Mouse (Mus musculus) liver, embryonic 14.5 days (tissue): ENCODE data around the gene Cenps. TPM values are rescaled to one million over a fixed set of nuclear protein-coding genes. Genes with fewer than 3 reads are reported as not detected.

Source experiments
- ATAC-seq: fragments of 200-750 bp; cut with Nextera tagmentation; 2 replicates; pipeline ENCODE4 v1.8.0; 2017; ENCODE audit warnings: moderate number of reproducible peaks, mild to moderate bottlenecking, moderate library complexity; ENCODE audit not compliant: insufficient read depth
- DNase-seq, 3 experiments: peaks; one replicate each; pipeline ENCODE4 v3.0.0-alpha.2; 2012 to 2013; ENCODE audit warnings: low read depth in 3 of 3, low spot score in 3 of 3
- H3K27ac ChIP-seq: fragments of 300-500 bp; sonication (generic); 2 replicates; pipeline ENCODE4 v1.5.1; 2014; ENCODE audit warnings: moderate library complexity, mild to moderate bottlenecking, control low read depth, inconsistent platforms
- H3K27me3 ChIP-seq: fragments of 300-500 bp; sonication (generic); 2 replicates; pipeline ENCODE4 v1.6.1; 2014; ENCODE audit warnings: mild to moderate bottlenecking, low read length, moderate library complexity; ENCODE audit not compliant: control insufficient read depth, insufficient read depth
- H3K36me3 ChIP-seq: fragments of 300-500 bp; sonication (generic); replicated peaks from 2 replicates; pipeline ENCODE4 v1.6.1; 2014; ENCODE audit warnings: low read depth; ENCODE audit not compliant: control insufficient read depth, insufficient read depth
- H3K4me1 ChIP-seq, 2 experiments: fragments of 200-500 bp in 1 of 2; fragments of 300-500 bp in 1 of 2; sonication (generic) in 1 of 2; replicated peaks; 2 replicates each; pipeline ENCODE4 v1.6.1; 2012 to 2014; ENCODE audit warnings: antibody characterized with exemption in 1 of 2, inconsistent platforms in 1 of 2, low read length in 1 of 2; ENCODE audit not compliant: control insufficient read depth in 2 of 2, insufficient read depth in 2 of 2
- H3K4me2 ChIP-seq: fragments of 300-500 bp; sonication (generic); 2 replicates; pipeline ENCODE4 v1.6.1; 2014; ENCODE audit warnings: low read depth, mild to moderate bottlenecking, control low read depth, moderate library complexity
- H3K4me3 ChIP-seq, 2 experiments: fragments of 200-500 bp in 1 of 2; fragments of 300-500 bp in 1 of 2; sonication (generic) in 1 of 2; 2 replicates each; pipeline ENCODE4 v1.5.1; 2012 to 2014; ENCODE audit warnings: low read depth in 2 of 2, low read length in 2 of 2, mild to moderate bottlenecking in 2 of 2, control low read depth in 1 of 2, inconsistent platforms in 1 of 2, moderate library complexity in 1 of 2; ENCODE audit not compliant: insufficient read depth in 1 of 2
- H3K9ac ChIP-seq: fragments of 300-500 bp; sonication (generic); replicated peaks from 2 replicates; pipeline ENCODE4 v1.6.1; 2014; ENCODE audit warnings: mild to moderate bottlenecking, control low read depth, moderate library complexity
- H3K9me3 ChIP-seq: fragments of 300-500 bp; sonication (generic); 2 replicates; pipeline ENCODE4 v1.6.1; 2016; ENCODE audit warnings: low read length, mixed read lengths; ENCODE audit not compliant: control insufficient read depth
- CTCF ChIP-seq: IDR thresholded peaks from 2 replicates; pipeline ENCODE4 v1.5.1; 2016; ENCODE audit warnings: antibody characterized with exemption, low read depth, control low read depth
- EP300 ChIP-seq: IDR thresholded peaks from 2 replicates; pipeline ENCODE4 v1.6.1; 2016; ENCODE audit warnings: antibody characterized with exemption, low read depth
- WGBS: fragments of 180-500 bp; shearing (Covaris S2); extraction: QIAGEN DNeasy Blood & Tissue Kit; methylation state at CpG from one replicate; pipeline ENCODE4 v1.1.7; 2014; ENCODE audit not compliant: insufficient replicate concordance; 5-methylcytosine and 5-hydroxymethylcytosine counted together
- polyA plus RNA-seq, 2 experiments: library from polyadenylated mRNA; depleted of rRNA in 1 of 2; stranded (reverse) in 1 of 2; unstranded in 1 of 2; fragments of >200 nt; fragmentation: Nextera tagmentation in 1 of 2; extraction: Ambion mirVana in 1 of 2; gene quantifications; 2 replicates each; pipeline versions ENCODE4 v1.2.1 to v1.2.3; 2012 to 2014

The Cenps gene
- polyA plus RNA-seq, 2 experiments, result 12.3 to 17.3 TPM

DNA sequence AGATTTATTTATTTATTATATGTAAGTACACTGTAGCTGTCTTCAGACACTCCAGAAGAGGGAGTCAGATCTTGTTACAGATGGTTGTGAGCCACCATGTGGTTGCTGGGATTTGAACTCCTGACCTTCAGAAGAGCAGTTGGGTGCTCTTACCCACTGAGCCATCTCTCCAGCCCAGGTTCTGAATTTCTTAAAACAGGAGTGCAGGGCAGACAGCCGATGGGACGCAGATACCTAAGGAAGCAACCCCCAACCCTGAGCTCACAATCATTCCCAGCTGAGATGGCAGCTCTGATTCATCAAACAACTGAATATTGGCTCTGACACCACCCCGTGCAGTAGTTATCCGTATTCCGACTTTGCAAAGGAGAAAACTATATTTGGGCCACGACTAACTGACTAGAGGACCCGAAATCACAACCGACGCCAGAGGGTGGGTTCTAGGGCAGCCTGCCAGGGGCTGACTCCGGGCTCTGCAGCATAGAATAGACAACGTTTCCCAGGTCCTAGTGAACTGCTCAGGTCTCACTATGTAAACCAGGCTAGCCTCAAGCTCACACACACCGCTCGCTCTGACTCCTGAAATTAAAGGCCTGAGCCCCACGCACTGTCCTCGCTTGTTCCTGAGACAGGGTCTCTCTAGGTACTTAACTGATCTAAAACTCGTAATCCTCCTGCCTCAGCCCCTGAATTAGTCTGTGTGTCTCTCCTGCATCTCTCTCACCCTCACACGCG lies 1.1 kb downstream of the Cenps start:
- H3K4me3 ChIP-seq, result peak overlapping the region; percentile 71 to 76
- no peak for ATAC-seq
- H3K9me3 ChIP-seq, result no peaks in the 10 kb centered on the region
- no peak overlapping the region; the same call in 1 of the 2 replicates for H3K27ac ChIP-seq
- H3K27me3 ChIP-seq, result no peaks in the 10 kb centered on the region
- peak overlapping the region; percentile 89 for H3K4me2 ChIP-seq
- DNase-seq, result no peak
- no peaks in the 10 kb centered on the region for H3K36me3 ChIP-seq
- WGBS, result 71% methylated on average over 18 of the region's 18 CpGs
- peaks cover 3 to 4% of the 10 kb centered on the region in 2 experiments; a peak in 2 of 4 replicates for H3K4me1 ChIP-seq
- H3K9ac ChIP-seq, result peak overlapping the region; percentile 79
- TF ChIP-seq EP300, result no peak
- TF ChIP-seq CTCF, result no peak

DNA sequence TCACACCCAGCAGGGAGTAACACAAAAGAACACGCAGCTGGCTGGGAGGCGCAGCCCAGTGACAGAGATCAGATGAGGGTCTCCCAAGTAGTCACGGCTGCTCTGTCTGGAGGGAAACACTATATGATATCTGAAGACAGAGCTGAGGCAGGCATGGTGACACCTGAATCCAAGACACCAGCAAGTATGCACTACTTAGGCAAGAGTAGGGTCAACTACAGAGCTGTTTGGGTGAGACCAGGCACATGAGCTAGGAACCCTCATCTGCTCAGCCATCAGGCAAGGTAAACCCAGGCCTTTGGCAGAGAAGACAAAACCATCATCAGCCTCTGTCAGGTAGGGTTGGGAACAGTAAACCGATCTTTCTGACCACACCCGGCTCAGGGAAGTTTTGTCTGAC lies 4.0 kb downstream of the Cenps start:
- Histone ChIP-seq H3K27me3 (no peaks in the 10 kb centered on the region), H3K36me3 (no peaks in the 10 kb centered on the region; the same call in 1 of the 2 replicates), H3K4me2 (no peak overlapping the region), H3K9ac (no peak overlapping the region), H3K27ac (no peak overlapping the region), H3K4me3 (no peak overlapping the region), H3K4me1 (peaks cover 3 to 4% of the 10 kb centered on the region in 2 experiments; a peak in 2 of 4 replicates), H3K9me3 (no peaks in the 10 kb centered on the region)
- ATAC-seq, result no peak
- TF ChIP-seq EP300, result no peak
- TF ChIP-seq CTCF, result no peak
- WGBS, result 70% methylated on average over 5 of the region's 5 CpGs
- DNase-seq, result no peak

DNA sequence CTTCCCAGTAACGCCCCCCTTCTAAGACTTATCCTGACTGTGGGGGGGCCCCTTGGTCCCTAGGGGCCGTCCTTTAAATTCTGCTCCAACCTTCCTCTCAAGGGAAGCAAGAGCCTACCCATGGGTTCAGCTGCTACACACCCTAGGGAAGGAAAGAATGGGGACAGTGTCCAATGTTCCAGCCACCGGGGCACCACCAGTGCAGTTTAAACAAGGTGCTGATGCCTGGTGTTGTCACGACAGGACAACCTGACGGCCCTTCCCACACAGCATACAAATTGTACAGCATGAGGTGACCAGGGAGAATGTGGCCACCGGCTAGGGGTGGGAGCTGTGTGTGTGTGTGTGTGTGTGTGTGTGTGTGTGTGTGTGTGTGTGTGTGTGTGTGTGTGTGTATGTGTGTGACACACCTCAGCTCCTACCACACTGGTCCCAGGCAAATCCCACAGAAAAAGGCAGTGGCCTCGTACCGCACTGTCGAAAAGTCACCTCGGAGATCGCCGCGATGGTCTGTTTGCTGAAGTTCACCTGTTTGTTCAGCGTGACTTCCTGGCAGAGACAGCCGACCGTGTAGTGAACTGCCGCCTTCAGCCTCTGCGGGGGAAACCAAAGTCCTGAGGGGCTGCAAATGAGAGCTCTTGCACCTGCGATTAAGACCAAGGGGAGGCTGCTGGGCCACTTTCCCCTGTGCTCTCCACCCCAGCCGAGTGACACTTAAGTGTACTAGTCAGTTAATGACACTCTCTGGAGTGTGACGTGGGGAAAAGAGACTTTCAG lies 5.5 kb downstream of the Cenps start:
- H3K4me2 ChIP-seq, result no peak overlapping the region
- H3K9ac ChIP-seq, result no peak overlapping the region
- DNase-seq, result no peak
- peaks cover 3 to 4% of the 10 kb centered on the region in 2 experiments; a peak in 2 of 4 replicates for H3K4me1 ChIP-seq
- no peak overlapping the region for H3K27ac ChIP-seq
- H3K27me3 ChIP-seq, result no peaks in the 10 kb centered on the region
- no peak for ATAC-seq
- H3K36me3 ChIP-seq, result no peaks in the 10 kb centered on the region; the same call in 1 of the 2 replicates
- WGBS, result 81% methylated on average over 21 of the region's 21 CpGs
- no peaks in the 10 kb centered on the region for H3K9me3 ChIP-seq
- TF ChIP-seq EP300 (no peak), CTCF (no peak)
- H3K4me3 ChIP-seq, result no peak overlapping the region

- Histone ChIP-seq H3K27ac (no peak overlapping the region), H3K9me3 (no peaks in the 10 kb centered on the region), H3K4me3 (no peak overlapping the region), H3K4me1 (no peaks in the 10 kb centered on the region; a peak in 1 of 4 replicates), H3K9ac (no peak overlapping the region), H3K36me3 (no peaks in the 10 kb centered on the region; the same call in 1 of the 2 replicates), H3K4me2 (no peak overlapping the region), H3K27me3 (no peaks in the 10 kb centered on the region)
- no peak for DNase-seq
- WGBS, result 85% methylated on average over 23 of the region's 23 CpGs
- no peak for ATAC-seq
- no peak for TF ChIP-seq CTCF
- no peak for TF ChIP-seq EP300
These were observed 6.2 kb downstream of the Cenps start for GRCm38 (mm10) chr4:149131021-149131752.
